Mouse (Mus musculus) layer of hippocampus, adult 9-11 months (tissue): ENCODE results near the gene Mpst.
A peak's percentile ranks its signal among the peaks of the same experiment; 100 is the strongest.

Experiments
- DNase-seq: peaks from one replicate; pipeline ENCODE4 v3.0.0; 2022

Mpst gene

GRCm38 (mm10) chr15:78406293-78406934, at the start of gene Mpst:
Gene Mpst (plus strand): TSS chr15:78406416.
- DNase-seq, result peak; percentile 87

GRCm38 (mm10) chr15:78365916-78366315, 40.3 kb upstream of the Mpst start:
- no peak for DNase-seq

- no peak for DNase-seq
Observed at GRCm38 (mm10) chr15:78366875-78367274, 39.3 kb upstream of the Mpst start.

- DNase-seq, result no peak
Observed at GRCm38 (mm10) chr15:78367811-78368210, 38.4 kb upstream of the Mpst start.

GRCm38 (mm10) chr15:78368926-78369346, 37.3 kb upstream of the Mpst start:
- DNase-seq, result no peak

GRCm38 (mm10) chr15:78369641-78370040, 36.6 kb upstream of the Mpst start:
- DNase-seq, result peak; percentile 72

GRCm38 (mm10) chr15:78372796-78373195, 33.4 kb upstream of the Mpst start:
- no peak for DNase-seq

GRCm38 (mm10) chr15:78374204-78374603, 32.0 kb upstream of the Mpst start:
- no peak for DNase-seq

- no peak for DNase-seq
Observed at GRCm38 (mm10) chr15:78377859-78378258, 28.4 kb upstream of the Mpst start.

GRCm38 (mm10) chr15:78378556-78378955, 27.7 kb upstream of the Mpst start:
- no peak for DNase-seq

GRCm38 (mm10) chr15:78380208-78380607, 26.0 kb upstream of the Mpst start:
- no peak for DNase-seq

GRCm38 (mm10) chr15:78380741-78381140, 25.5 kb upstream of the Mpst start:
- peak; percentile 82 for DNase-seq

GRCm38 (mm10) chr15:78382115-78382514, 24.1 kb upstream of the Mpst start:
- no peak for DNase-seq

GRCm38 (mm10) chr15:78383450-78384219, 22.6 kb upstream of the Mpst start:
- DNase-seq, result peak; percentile 89

GRCm38 (mm10) chr15:78384220-78385116, 21.7 kb upstream of the Mpst start:
- DNase-seq, result peak; percentile 73

- DNase-seq, result no peak
Observed at GRCm38 (mm10) chr15:78385564-78385963, 20.7 kb upstream of the Mpst start.

GRCm38 (mm10) chr15:78390855-78391254, 15.4 kb upstream of the Mpst start:
- no peak for DNase-seq

- DNase-seq, result no peak
Observed at GRCm38 (mm10) chr15:78395478-78395962, 10.7 kb upstream of the Mpst start, which contains the start of gene Tex33. Gene Tex33 (minus strand): TSS chr15:78395912.

- DNase-seq, result no peak
Observed at GRCm38 (mm10) chr15:78401345-78401744, 4.9 kb upstream of the Mpst start.

- peak; percentile 66 for DNase-seq
Observed at GRCm38 (mm10) chr15:78401921-78402320, 4.3 kb upstream of the Mpst start.

GRCm38 (mm10) chr15:78402423-78402822, 3.8 kb upstream of the Mpst start:
- DNase-seq, result no peak

GRCm38 (mm10) chr15:78403301-78403741, 2.9 kb upstream of the Mpst start:
- DNase-seq, result no peak

GRCm38 (mm10) chr15:78403896-78404295, 2.3 kb upstream of the Mpst start:
- no peak for DNase-seq
